Mouse (Mus musculus): Measurements from ENCODE around the gene Gdpd5. TPM values are rescaled to one million over a fixed set of nuclear protein-coding genes. Genes with fewer than 3 reads are reported as not detected.

Gdpd5 gene
- polyA plus RNA-seq, 1 experiment = 33.8 TPM

DNA sequence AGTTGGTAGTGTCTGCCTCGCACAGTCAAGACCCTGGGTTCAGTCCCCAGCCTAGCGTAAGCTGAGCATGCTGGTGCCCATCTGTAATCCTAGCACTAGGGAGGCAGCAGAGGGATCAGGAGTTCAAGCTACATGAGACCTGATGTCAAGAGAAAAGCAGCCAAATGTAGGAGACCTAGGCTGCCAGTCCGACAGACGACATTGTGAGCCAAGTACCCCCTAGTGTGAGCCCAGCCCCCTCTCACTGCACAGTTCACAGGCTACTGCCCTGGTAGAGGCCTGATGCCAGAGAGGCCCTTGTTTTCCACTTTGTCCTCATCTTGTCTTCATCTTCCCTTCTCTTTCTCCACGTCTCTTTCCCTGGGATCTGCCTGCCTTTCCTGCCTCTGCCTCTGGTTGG lies 66.1 kb downstream of the Gdpd5 start:
- peaks cover 1% of the 10 kb centered on the region; the same call in 1 of the 2 replicates for H3K4me1 ChIP-seq (ENCODE audit: control insufficient read depth, insufficient read depth, low read length)
- TF ChIP-seq CTCF (IDR thresholded peaks at IDR 0.05; ENCODE audit: extremely low read depth, insufficient read depth, low read length) (no peak), POLR2A (IDR thresholded peaks at IDR 0.05; ENCODE audit: extremely low read depth, insufficient read depth, low read length) (no peak)
- H3K4me3 ChIP-seq (ENCODE audit: insufficient read depth, low read length) = no peak overlapping the region
- no peak overlapping the region for H3K27ac ChIP-seq (ENCODE audit: insufficient read depth, low read length)

GRCm38 (mm10) chr7:99448619-99449018 lies 67.4 kb downstream of the Gdpd5 start:
- no peak for TF ChIP-seq CTCF (IDR thresholded peaks at IDR 0.05; ENCODE audit: extremely low read depth, insufficient read depth, low read length)
- TF ChIP-seq POLR2A (IDR thresholded peaks at IDR 0.05; ENCODE audit: extremely low read depth, insufficient read depth, low read length) = no peak
- no peak overlapping the region for H3K27ac ChIP-seq (ENCODE audit: insufficient read depth, low read length)
- H3K4me3 ChIP-seq (ENCODE audit: insufficient read depth, low read length) = no peak overlapping the region
- H3K4me1 ChIP-seq (ENCODE audit: control insufficient read depth, insufficient read depth, low read length) = peaks cover 1% of the 10 kb centered on the region; the same call in 1 of the 2 replicates

DNA sequence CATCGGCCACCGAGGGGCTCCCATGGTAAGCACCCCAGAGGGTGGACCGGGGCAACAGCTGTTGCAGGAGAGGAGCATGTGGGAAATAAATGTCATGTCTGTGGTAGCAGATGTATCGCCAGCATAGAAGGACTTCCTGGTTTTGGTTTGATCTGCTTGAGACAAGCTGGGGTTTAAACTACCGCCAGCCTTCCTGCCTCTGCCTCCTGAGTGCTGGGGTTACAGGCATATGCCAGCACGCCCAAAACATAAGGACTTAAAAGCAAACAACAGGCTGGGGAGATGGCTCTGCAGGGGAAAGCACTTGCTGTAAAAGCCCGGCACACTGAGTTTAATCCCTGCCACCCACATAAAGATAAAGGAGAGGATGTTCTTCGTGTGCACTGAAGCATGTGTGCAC lies 67.8 kb downstream of the Gdpd5 start:
- Histone ChIP-seq H3K27ac (ENCODE audit: insufficient read depth, low read length) (no peak overlapping the region), H3K4me1 (ENCODE audit: control insufficient read depth, insufficient read depth, low read length) (peaks cover 1% of the 10 kb centered on the region; the same call in 1 of the 2 replicates), H3K4me3 (ENCODE audit: insufficient read depth, low read length) (no peak overlapping the region)
- no peak for TF ChIP-seq CTCF (IDR thresholded peaks at IDR 0.05; ENCODE audit: extremely low read depth, insufficient read depth, low read length)

- TF ChIP-seq CTCF (IDR thresholded peaks at IDR 0.05; ENCODE audit: extremely low read depth, insufficient read depth, low read length) = no peak
- no peak for TF ChIP-seq POLR2A (IDR thresholded peaks at IDR 0.05; ENCODE audit: extremely low read depth, insufficient read depth, low read length)
- Histone ChIP-seq H3K27ac (ENCODE audit: insufficient read depth, low read length) (no peak overlapping the region), H3K4me3 (ENCODE audit: insufficient read depth, low read length) (no peak overlapping the region), H3K4me1 (ENCODE audit: control insufficient read depth, insufficient read depth, low read length) (peaks cover 1% of the 10 kb centered on the region; the same call in 1 of the 2 replicates)
These were observed 68.5 kb downstream of the Gdpd5 start for GRCm38 (mm10) chr7:99449751-99450150.

DNA sequence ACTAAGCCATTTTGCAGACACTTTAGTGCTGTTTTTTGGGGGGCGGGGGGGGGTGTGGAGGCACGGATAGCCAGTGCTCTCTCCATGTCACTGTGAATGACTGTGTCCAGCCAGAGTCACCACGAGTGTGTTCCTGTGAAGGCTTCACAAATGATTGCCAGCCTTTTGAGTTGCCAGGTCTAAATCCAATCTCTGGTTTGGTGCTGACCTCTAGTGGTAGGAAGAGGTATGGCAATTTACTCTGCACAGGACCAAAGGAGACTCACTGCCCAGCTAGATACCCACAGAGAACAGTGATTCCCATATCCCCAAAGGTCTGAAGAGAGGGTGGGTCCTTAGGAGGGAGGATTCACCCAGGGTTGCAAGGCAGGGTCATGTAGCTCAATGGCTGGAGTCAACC lies 69.5 kb downstream of the Gdpd5 start:
- TF ChIP-seq CTCF (IDR thresholded peaks at IDR 0.05; ENCODE audit: extremely low read depth, insufficient read depth, low read length) (peak; percentile 97), POLR2A (IDR thresholded peaks at IDR 0.05; ENCODE audit: extremely low read depth, insufficient read depth, low read length) (no peak)
- Histone ChIP-seq H3K4me1 (ENCODE audit: control insufficient read depth, insufficient read depth, low read length) (peaks cover 1% of the 10 kb centered on the region; the same call in 1 of the 2 replicates), H3K27ac (ENCODE audit: insufficient read depth, low read length) (no peak overlapping the region), H3K4me3 (ENCODE audit: insufficient read depth, low read length) (no peak overlapping the region)

- Histone ChIP-seq H3K4me3 (ENCODE audit: insufficient read depth, low read length) (no peak overlapping the region), H3K27ac (ENCODE audit: insufficient read depth, low read length) (no peak overlapping the region), H3K4me1 (ENCODE audit: control insufficient read depth, insufficient read depth, low read length) (peaks cover 1% of the 10 kb centered on the region; the same call in 1 of the 2 replicates)
- no peak for TF ChIP-seq CTCF (IDR thresholded peaks at IDR 0.05; ENCODE audit: extremely low read depth, insufficient read depth, low read length)
- no peak for TF ChIP-seq POLR2A (IDR thresholded peaks at IDR 0.05; ENCODE audit: extremely low read depth, insufficient read depth, low read length)
These were observed 71.6 kb downstream of the Gdpd5 start for GRCm38 (mm10) chr7:99452859-99453258.

- TF ChIP-seq CTCF (IDR thresholded peaks at IDR 0.05; ENCODE audit: extremely low read depth, insufficient read depth, low read length) (no peak), POLR2A (IDR thresholded peaks at IDR 0.05; ENCODE audit: extremely low read depth, insufficient read depth, low read length) (no peak)
- H3K27ac ChIP-seq (ENCODE audit: insufficient read depth, low read length) = no peak overlapping the region
- H3K4me3 ChIP-seq (ENCODE audit: insufficient read depth, low read length) = no peak overlapping the region
- peaks cover 4% of the 10 kb centered on the region; the same call in 1 of the 2 replicates for H3K4me1 ChIP-seq (ENCODE audit: control insufficient read depth, insufficient read depth, low read length)
These were observed 72.8 kb downstream of the Gdpd5 start for GRCm38 (mm10) chr7:99454044-99454443.

DNA sequence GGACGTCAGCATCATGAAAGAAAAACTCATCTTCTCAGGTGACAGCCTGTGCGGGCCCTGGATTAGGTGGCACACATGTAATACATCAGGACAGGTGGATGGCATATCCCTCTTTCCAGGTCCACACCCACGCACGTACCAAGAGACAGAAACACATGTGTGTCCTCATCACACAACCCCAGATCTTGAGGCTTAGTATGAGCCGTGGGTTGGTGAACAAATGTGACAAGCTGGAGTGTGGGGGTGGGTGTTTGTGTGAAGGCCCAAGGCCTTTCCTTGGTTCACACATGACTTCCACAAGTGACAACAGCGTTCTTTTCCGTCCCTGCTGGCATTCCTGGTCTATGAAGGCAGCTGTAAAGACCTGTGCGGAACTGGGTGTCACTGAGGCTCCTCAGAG lies 77.6 kb downstream of the Gdpd5 start:
- Histone ChIP-seq H3K4me1 (ENCODE audit: control insufficient read depth, insufficient read depth, low read length) (peaks cover 8% of the 10 kb centered on the region; the same call in 1 of the 2 replicates), H3K27ac (ENCODE audit: insufficient read depth, low read length) (no peak overlapping the region), H3K4me3 (ENCODE audit: insufficient read depth, low read length) (no peak overlapping the region)
- TF ChIP-seq CTCF (IDR thresholded peaks at IDR 0.05; ENCODE audit: extremely low read depth, insufficient read depth, low read length) (no peak), POLR2A (IDR thresholded peaks at IDR 0.05; ENCODE audit: extremely low read depth, insufficient read depth, low read length) (no peak)

DNA sequence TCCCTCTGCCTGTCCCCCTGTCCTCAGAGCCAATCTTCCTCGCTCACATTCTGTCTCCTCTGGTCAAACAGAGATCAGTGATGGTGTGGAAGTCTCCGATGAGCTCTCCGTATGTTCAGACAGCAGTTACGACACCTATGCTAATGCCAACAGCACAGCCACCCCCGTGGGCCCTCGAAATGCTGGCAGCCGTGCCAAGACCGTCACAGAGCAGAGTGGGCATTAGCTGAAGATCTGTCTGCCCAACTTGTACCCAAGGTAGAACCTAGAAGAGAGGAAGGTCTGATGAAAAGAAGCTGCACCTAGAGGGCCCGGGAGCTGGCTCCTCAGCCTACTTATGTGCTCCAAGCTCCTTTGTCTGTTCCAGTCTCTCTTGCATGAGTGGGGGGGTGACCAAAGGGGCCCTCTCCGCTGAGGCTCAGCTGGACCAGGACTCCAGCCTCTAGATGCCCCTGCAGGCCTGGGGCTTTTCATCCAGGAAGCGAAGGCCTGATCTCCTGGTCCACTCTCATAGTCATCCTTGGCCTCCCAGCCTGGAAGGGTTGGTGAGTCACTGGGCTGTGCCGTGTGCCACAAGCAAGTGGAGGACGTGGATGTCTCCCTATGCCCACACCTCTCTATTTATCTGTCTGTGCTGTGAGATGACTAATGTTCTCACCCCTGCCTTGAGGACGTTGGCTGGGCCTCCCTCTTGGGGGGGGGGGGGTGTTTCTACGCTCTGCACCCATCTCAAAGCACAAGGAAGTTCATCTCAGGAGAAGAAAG lies 78.9 kb downstream of the Gdpd5 start:
- H3K4me3 ChIP-seq (ENCODE audit: insufficient read depth, low read length) = no peak overlapping the region
- TF ChIP-seq CTCF (IDR thresholded peaks at IDR 0.05; ENCODE audit: extremely low read depth, insufficient read depth, low read length) = no peak
- no peak for TF ChIP-seq POLR2A (IDR thresholded peaks at IDR 0.05; ENCODE audit: extremely low read depth, insufficient read depth, low read length)
- H3K4me1 ChIP-seq (ENCODE audit: control insufficient read depth, insufficient read depth, low read length) = peaks cover 10% of the 10 kb centered on the region; the same call in 1 of the 2 replicates
- peak overlapping the region; percentile 71 for H3K27ac ChIP-seq (ENCODE audit: insufficient read depth, low read length)

DNA sequence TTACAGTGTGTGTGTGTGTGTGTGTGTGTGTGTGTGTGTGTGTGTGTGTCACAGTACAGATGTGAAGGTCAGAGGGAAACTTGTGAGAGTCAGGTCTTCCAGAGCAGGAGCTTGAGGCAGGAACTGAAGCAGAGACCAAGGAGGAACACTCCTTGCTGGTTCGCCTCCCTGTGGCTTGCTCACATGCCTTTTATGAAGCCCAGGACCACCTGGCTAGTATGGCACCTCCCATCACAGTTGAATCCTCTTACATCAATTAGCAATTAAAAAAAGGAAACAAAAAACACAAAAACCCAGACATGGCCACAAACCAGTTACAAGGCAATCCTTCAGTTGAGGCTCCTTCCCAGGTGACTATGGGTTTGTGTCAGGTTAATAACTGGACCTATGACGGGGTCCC lies 81.9 kb downstream of the Gdpd5 start:
- Histone ChIP-seq H3K4me1 (ENCODE audit: control insufficient read depth, insufficient read depth, low read length) (peaks cover 22% of the 10 kb centered on the region), H3K4me3 (ENCODE audit: insufficient read depth, low read length) (no peak overlapping the region), H3K27ac (ENCODE audit: insufficient read depth, low read length) (no peak overlapping the region)
- TF ChIP-seq POLR2A (IDR thresholded peaks at IDR 0.05; ENCODE audit: extremely low read depth, insufficient read depth, low read length) (no peak), CTCF (IDR thresholded peaks at IDR 0.05; ENCODE audit: extremely low read depth, insufficient read depth, low read length) (no peak)

All from cortical plate, adult 2 months (tissue).